9 mouse cellular contexts compared by ENCODE assay signal in the genomic region with DNA sequence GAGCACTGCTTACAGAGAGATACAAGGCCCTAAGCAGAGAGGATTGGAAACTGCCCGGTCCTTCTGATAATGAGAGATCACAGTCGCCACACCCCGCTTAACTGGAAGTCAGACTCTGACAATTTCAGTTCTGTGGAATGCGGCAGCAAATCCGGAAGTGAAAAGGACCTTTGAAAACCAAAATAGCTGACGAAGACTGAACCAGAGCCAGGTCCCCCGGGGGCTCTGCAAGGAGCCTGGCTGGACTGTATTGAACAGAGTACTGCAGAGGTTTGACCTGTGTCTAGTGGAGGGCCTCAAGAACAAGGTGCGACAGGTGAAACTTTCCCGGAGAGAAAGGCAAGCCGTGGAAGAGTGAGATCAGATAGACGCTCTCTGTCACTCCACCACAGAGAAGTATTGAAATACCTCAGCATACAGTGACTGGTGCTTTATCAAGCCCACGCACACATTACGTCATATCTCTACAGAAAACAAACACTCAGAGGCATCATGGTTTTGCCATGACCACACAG. TPM values are rescaled to one million over a fixed set of nuclear protein-coding genes. Genes with fewer than 3 reads are reported as not detected.
DNase-seq lines count a peak whose midpoint lies in the region; ATAC-seq and TF ChIP-seq lines count a peak whose summit lies in the region.
"Had no signal": no experiment of that assay in that cellular context is flagged by ENCODE, and none has a peak within 500 bp of the region (broad histone marks: within the 10 kb centered on the region; RNA-seq: fewer than 3 reads in every experiment).

No protein-coding gene starts in this region.

- TF ChIP-seq EP300 in lung, postnatal 0 days (IDR thresholded peaks at IDR 0.05): 0 out of 2 replicates have a peak, but pooled peaks have one; percentile 12

- no peaks in the 10 kb centered on the region for H3K9me3 ChIP-seq in lung, postnatal 0 days (ENCODE audit: low read length)
- H3K9me3 ChIP-seq: hindbrain, embryonic 13.5 days had no signal

- H3K4me2 ChIP-seq in lung, postnatal 0 days (replicated peaks; ENCODE audit: low read depth, low read length): peak overlapping the region; percentile 38
- H3K4me2 ChIP-seq: hindbrain, embryonic 13.5 days had no signal

- no peaks in the 10 kb centered on the region for H3K36me3 ChIP-seq in lung, postnatal 0 days (ENCODE audit: insufficient read depth, low read length)
- H3K36me3 ChIP-seq: hindbrain, embryonic 13.5 days had no signal

- H3K4me1 ChIP-seq in lung, postnatal 0 days (ENCODE audit: insufficient read depth, low read depth, low read length): peaks cover 3% of the 10 kb centered on the region; the same call in 1 of the 2 replicates
- H3K4me1 ChIP-seq: hindbrain, embryonic 13.5 days had no signal

- peak; percentile 79 for DNase-seq in CD4-positive, CD25-positive, alpha-beta regulatory T cell, adult 2 months (ENCODE audit: low read depth, low spot score)
- DNase-seq in T-cell, adult 2 months (ENCODE audit: low spot score): peak; percentile 63
- DNase-seq in lung, postnatal 0 days (ENCODE audit: low spot score): peak; percentile 68
- no peak for DNase-seq in embryo, embryonic 10.5 days (ENCODE audit: low spot score)
- DNase-seq in cerebellum, postnatal 14 days: no peak
- no peak for DNase-seq in urinary bladder, postnatal 25 days (ENCODE audit: low spot score)
- DNase-seq: adrenal gland, postnatal 25 days had no signal

- peak; percentile 86 for ATAC-seq in inflammation-experienced regulatory T-cells, adult 6 months
- peak; percentile 79 for ATAC-seq in lung, postnatal 0 days

- TF ChIP-seq CTCF in lung, postnatal 0 days (IDR thresholded peaks at IDR 0.05): no peak

- H3K4me3 ChIP-seq in lung, postnatal 0 days (ENCODE audit: low read depth, low read length): no peak overlapping the region
- H3K4me3 ChIP-seq: hindbrain, embryonic 13.5 days had no signal

- WGBS in lung, postnatal 0 days: 25% methylated on average over 13 of the region's 13 CpGs

- H3K27ac ChIP-seq in lung, postnatal 0 days (ENCODE audit: low read length): no peak overlapping the region
- H3K27ac ChIP-seq: hindbrain, embryonic 13.5 days had no signal

- H3K27me3 ChIP-seq in lung, postnatal 0 days (replicated peaks; ENCODE audit: insufficient read depth, low read length): no peaks in the 10 kb centered on the region
- H3K27me3 ChIP-seq: hindbrain, embryonic 13.5 days had no signal

- no peak overlapping the region for H3K9ac ChIP-seq in lung, postnatal 0 days (replicated peaks; ENCODE audit: low read depth)
- H3K9ac ChIP-seq: hindbrain, embryonic 13.5 days had no signal

RNA-seq across cellular contexts. Expression of a gene that starts 9.6 kb away (rescaled TPM):
- 10 to 100 TPM; 13.5 to 22.5 (median 19.3) TPM for polyA plus RNA-seq in inflammation-experienced regulatory T-cells, adult 6 months (2017; shearing (Covaris generic))
- polyA plus RNA-seq in lung, postnatal 0 days (2015; fragmentation: Nextera tagmentation; extraction: Ambion mirVana): 13.8 and 15.6 TPM in 2 replicates

Comparison
In these comparisons a context has a peak if more than half of its experiments do, and no peak if none do; other contexts are left out.
1. DNase-seq: peak in CD4-positive, CD25-positive, alpha-beta regulatory T cell, adult 2 months (single experiment), T-cell, adult 2 months (single experiment) and lung, postnatal 0 days (single experiment); none in embryo, embryonic 10.5 days (single experiment), cerebellum, postnatal 14 days (0 of 2) and urinary bladder, postnatal 25 days (single experiment).